Mouse (Mus musculus) neural tube, embryonic 10.5 days (tissue): ENCODE data around the gene Atrnl1.
"Not testable (repeated sequence)": the region's sequence is repeated elsewhere in the genome, so short reads cannot be mapped to it uniquely, and the experiment has no call there.

Experiments
- DNase-seq: peaks from one replicate; pipeline ENCODE4 v3.0.0-alpha.2; 2017; ENCODE audit warnings: low spot score; ENCODE audit errors: extremely low spot score

The Atrnl1 gene

DNA sequence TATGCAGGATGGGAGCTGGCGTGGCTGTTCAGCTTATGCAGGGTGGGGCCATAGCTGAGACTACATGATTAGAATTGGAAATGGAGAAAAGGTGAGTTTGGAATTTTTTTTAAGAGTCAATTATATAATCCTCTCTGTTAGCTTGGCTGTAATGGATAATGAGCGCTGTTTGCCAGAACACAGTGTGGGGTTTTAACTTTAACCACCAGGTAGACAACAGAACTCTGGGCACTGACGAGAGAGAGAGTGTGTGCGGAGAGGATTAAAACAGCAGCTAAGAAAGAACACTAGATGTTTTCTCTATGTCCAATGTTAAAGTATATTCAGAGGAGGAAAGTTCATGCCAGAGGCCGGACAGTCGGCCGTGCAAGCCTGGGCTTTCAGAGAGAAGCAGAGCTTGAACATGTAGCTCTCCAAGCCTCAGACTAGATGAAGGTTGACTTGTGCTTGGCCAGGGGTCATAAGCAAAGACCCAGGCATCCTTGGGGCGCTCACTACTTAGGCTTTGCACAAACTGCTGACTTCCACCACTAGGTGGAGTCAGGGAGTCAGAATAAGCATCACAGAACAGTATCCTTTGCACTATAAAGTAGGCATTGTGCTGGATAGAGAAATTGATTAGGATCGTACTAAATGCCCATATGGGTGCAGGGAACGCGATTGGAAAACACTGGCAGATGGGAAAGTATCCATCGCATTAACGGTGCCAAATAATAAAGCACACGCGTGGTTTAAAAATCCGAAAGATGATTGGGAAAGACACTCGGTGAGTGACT is 205.6 kb downstream of the Atrnl1 start:
- no peak for DNase-seq

DNA sequence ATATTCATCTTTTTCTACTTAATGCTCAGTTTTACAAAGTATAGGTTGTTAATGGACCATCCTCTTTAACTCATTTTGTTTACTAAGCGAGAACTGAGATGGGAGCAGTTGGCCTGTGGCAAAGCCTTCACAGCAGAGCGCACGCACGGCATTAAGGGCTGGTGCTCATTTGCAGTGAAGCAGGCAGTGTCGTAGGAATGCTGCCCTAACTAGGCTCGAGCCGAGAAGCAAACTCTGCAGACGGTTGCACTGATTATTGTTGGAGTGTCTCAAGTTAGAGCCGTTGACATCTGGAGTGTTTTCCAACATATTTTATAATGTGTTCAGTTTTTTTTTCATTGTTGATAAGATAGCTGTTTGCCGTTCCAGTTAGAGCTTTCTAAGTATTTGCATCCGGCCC is 206.9 kb downstream of the Atrnl1 start:
- DNase-seq: no peak

DNA sequence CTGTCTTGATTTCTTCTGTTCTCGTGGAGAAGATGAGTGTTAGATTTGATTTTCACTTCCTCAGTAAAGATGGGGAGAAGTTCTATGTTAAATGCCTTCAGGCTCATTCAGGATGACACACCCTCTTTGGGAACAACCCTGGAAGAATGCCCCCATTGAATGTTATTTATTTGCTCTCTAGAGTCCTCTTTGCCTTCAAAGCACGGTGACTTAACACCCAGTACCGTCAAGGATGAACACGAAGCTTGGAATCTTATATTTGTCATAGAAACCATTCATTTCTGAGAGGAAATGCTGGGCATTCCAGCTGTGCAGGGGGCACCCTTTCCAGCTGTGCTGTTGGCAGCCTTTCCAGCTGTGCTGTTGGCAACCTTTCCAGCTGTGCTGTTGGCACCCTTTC is 212.6 kb downstream of the Atrnl1 start:
- no peak for DNase-seq

DNA sequence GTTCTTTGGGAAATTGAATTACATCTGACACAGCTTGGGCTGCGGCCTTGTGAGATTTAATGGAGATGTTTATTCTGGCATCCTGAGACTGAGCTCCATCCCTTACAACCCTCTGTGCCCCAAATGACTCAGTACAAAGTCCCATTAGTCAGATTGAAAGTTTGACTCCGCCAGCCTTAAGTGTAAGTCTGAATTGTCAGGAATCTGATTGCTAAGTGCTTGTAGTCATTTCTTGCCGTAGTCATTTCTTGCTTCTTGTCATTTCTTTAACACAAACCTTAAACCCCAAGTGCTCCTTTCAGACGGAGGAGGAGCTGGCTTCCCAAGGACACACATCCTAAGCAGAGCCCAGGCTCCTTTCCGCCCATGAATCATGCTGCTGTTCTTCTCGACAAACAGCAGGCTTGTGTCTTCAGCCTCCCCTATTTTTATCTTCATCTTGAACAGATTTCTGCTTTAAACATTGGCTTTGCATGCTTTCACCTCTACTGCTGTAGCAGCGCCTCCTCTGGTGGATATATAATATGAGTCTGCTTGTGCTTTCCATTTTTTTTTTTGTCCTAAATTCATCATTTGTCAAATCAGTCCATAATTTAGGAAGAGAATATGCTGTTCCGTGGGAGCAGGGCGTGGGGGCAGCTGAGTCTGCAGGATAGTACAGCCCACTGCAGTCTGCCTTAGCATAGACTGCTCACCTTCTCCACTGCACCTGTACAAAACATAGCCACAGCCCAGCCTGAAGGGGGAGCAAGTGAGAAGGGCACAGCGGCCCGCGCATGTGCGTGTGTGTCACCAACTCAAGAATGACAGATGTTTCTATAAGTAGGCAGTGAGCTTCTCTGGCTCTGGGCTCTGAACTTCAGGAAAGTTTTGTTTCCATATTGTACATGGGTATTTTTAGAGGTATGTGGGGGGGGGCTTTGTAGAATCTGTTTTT is 214.7 kb downstream of the Atrnl1 start:
- DNase-seq: no peak

DNA sequence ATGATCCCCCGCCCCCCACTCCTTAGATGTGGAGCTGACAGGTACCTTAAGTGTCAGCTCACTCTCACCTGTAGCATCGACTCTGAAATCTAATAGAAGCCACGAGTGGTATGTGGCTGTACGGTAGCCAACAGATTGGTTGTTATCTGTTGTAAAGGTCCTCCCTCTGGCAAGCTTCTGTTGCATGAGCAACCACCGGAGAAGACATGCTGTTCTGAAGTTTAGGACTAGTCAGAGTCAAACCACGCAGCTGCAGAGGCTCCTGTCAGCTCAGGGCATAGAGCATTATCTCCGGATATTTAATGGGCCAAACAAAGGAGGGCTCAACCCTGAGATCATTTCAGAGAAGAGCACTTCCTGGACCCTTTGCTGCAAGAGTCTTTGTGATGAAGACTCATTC is 222.2 kb downstream of the Atrnl1 start:
- DNase-seq: no peak

DNA sequence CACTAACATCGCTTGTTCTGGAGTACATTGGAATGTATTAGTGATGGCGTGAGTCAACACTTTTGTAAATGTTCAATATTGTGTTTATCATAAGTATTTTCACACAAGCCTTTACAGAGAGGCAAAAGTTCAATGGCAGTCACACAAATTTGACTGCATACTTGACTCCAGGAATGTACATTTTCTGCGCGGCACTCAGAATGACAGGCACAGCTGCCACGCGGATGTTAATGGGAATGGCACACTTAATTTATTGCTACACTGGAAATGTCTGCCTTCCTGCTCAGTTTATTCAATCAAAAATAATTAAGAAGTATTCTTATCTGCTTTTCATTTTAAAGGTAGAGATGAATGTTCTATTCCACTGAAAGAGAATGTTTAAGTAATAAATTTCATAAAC is 227.0 kb downstream of the Atrnl1 start:
- DNase-seq: no peak

DNA sequence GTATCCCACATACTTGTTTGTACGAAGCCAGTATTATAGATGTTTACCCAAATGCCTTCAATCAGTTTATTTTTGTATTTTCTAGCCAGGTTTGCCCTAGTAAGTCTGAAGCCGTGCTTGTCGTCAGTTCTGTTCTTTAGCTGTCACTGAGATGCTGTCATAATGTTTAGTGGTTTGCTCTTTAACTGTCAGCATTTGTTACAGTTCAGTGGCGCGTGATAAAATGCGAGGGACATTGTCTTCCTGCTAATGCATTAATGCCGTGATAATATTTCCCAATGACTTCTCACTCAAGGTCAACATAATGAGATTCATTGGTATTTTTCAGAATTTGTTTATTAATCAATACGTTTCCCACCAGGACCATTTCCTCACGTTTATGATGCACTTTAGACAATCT is 227.7 kb downstream of the Atrnl1 start:
- no peak for DNase-seq

DNA sequence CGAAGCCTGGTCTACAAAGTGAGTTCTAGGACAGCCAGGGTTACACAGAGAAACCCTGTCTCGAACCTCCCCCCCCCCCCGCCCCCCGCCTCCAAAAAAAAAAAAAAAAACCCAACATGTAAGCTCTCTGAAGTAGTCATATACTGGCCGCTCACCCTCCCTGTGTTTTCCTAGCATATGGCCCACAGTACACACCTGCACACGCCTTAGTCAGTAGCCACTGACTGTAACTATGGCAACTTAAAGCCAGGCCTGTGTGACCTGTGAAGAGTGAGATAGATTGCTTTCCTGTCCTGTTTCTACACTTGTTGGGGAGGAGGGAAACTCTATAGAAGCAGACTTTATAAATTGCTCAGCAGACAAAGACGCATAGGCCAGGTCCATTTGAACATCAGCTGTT is 239.1 kb downstream of the Atrnl1 start:
- DNase-seq: no peak

DNA sequence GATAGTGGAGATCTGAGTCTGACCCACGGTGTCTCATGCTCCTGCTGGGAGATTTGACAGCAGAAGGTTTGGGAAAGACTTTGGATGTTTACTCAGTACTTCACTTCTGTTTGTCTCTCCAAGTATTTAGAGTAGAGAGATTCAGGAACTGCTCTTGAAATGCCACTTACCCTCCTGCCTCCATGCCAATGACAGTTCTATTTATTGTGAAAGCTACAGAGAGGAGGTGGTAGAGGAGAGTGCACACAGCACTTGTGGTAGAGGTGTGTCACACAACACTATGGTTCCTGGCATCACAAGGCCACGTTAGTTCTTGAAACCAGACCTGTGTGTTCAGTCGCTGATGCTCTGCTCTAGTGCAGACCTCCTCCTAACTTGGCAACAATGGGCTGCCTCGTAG is 257.5 kb downstream of the Atrnl1 start:
- no peak for DNase-seq

DNA sequence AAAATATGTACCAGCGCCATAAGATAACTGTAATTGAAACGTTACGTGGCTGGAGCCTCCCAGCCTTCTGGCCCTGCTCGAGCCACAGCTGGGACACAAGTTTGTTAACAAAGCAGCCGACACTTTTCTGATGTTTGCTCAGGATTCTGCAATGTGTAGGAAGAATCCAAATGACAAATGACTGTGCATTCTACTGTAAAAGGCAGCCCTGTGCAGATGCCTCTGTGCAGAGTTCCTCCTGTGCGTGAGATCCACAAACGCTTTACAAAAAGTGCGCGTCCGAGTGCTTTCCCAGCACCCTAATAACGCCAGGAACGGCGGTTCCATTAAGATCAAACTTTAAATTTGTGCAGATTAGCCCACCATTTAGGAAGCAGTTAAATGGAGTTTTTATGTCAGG is 260.0 kb downstream of the Atrnl1 start:
- no peak for DNase-seq

DNA sequence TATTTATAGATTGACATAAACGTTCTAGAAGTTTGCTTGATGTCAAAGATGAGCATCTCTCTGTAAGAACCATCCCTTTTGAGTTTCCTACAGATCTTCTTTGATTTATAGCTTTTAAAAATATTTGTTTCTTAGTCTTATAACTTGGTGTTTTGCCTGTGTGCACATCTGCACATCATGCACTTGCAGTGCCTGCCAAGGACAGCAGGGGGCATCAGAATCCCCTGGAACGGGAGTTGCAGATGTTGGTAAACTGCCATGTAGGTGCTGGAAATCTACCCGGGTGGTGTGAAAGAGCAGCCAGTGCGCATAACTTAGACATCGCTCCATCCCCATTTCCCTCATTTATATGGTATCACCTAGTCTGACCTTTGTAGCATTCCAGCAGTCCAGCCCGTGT is 265.2 kb downstream of the Atrnl1 start:
- no peak for DNase-seq

DNA sequence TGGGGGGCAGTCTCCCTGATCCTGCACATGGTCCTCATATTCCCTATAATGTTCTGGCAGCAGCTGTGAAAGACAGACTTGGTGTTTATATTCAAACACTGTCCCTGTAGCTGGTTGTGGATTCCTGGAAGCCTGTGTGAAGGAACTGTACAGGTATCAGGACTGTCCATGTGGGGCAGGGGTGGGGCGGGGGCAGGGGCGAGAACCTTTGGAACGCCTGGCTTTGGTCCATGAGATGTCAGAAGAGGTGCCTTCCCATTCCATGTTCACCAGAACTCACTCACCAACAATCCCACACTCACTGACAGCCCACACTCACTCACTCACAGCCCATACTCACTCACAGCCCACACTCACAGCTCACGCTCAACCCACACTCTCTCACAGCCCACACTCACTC is 266.5 kb downstream of the Atrnl1 start:
- DNase-seq: no peak

DNA sequence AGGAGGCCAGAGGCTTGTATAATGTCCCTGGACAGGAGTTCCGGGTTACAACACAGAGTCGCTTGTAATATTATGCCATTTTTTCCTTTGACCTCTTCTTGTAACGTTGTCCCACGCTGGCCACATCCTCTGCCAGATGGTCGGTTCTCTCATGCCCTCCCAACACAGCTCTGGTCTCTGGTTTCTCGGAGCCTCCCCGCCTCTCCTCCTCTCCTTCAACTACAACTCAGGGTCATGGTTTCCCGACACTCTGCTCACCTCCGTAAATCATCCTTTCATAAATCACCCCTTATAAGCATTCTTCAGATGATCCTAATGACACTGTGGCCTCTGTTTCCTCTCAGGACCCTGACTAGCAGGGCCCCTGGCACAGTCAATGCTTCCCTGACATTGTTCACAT is 267.7 kb downstream of the Atrnl1 start:
- no peak for DNase-seq

DNA sequence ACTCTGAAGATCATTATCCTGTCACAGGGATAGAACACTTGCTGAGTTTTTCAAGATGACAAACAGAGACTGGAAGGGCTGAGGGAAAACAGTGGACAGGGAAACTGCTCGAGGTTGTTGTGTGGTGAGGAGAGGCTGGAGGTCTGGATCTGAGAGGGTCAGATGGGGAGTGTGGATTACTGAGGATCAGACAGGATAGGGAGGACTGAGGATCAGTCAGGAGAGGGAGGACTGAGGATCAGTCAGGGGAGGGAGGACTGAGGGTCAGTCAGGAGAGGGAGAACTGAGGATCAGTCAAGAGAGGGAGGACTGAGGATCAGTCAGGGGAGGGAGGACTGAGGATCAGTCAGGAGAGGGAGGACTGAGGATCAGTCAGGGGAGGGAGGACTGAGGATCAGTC is 269.0 kb downstream of the Atrnl1 start:
- not testable (repeated sequence) for DNase-seq

DNA sequence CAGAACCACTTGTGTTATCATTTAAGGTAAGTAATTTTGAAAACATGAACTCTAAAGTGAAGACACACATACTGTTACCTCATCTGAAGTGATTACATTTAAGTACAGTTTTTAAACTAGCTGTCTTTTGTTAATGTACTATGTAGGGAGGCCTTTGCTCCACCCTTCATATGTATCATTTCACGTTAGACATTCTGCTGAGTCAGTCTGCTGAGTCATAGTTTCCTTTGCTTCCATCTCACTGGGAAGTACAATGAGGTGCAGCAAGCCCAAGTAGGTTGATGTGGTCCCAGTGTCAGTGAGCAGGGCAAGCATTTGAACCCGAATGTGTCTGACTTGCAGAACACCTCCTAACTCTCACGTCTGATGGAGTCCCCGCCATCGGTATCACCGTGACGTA is 271.1 kb downstream of the Atrnl1 start:
- DNase-seq: no peak

DNA sequence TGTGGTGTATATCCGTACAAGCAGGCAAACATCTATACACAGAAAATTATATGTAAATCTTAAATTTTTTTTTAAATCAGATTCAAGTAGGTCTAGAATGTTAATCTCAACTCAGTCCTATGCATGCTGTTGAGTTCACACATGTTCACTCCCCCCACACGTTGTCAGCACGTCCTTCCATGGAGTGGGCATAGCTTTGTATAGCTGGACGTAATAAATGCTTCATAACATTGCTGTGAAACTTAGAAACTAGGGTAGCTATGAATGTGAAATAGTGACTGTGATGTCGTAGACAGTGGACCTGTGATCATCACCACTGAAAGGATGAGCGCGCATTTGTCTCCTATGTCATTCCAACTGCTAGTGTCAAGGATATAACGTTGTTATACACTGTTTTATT is 278.0 kb downstream of the Atrnl1 start:
- DNase-seq: no peak

DNA sequence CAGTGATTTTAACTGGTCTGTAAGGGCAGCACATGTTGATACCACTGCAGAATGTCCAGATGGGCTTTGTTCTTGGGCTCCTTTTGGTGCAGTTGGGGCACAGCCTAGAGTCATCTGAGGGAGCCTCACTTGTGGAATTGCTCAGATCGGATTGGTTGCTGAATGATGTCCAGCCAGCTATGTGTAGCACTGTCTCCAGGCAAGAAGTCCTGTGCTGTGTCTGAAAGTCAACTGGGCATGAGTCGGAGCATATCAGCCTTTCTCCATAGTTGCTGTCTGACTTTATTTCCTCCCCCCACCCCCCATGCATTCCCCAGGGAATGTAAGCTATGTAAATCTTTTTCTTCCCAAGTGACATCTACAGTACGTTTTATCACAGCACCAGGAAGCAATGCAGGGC is 278.9 kb downstream of the Atrnl1 start:
- DNase-seq: no peak

DNA sequence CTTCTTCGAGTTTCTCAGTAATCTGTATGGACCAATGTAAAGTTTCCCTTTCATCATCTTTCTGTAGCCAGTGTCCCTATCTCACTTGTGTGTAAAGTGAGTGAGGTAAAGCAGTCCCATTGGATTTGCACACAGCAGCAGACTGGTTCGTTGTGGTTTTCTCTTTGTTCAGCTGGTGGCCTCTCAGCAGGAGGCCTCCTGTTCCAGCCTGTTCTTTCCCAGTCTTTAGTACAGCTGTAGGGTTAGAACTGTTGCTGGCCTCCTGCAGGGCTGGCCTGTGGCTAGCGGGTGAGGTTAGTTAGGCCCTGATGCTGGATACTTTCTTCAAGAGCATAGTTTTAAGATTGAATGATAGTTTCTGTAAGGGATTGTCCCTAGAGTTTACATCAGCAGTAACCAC is 280.1 kb downstream of the Atrnl1 start:
- DNase-seq: no peak

DNA sequence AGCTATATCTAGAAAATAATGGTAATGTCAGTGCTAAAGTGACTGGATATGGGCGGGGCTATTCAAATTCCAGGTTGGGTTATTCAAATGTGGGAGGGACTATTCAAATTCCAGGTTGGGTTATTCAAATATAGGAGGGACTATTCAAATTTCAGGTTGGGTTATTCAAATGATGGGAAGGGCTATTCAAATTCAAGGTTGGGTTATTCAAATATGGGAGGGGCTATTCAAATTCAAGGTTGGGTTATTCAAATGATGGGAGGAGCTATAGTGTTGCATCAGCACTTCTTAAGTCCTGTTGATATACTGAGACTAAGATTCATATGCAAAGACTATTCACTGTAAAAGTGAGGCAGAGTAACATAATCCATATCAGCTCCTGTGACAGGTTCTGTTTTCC is 283.4 kb downstream of the Atrnl1 start:
- no peak for DNase-seq

DNA sequence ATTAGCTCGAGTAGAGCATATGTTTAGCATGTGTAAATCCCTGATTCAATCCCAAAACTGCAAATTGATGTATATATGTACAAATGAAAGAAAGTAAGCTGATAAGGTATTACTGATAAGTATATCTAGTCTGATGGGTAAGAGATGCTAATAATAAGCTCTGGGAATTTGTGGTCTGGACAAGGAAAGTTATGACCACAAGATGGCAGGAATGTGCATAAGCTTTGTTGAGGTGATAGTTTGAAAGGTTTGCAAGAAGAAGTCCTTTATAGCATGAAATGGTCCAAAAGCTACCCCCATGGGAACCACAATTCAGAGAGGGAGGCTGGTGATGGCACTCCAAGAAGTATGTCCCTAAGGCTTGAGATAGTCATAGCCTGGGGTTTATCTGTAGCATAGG is 289.2 kb downstream of the Atrnl1 start:
- no peak for DNase-seq

DNA sequence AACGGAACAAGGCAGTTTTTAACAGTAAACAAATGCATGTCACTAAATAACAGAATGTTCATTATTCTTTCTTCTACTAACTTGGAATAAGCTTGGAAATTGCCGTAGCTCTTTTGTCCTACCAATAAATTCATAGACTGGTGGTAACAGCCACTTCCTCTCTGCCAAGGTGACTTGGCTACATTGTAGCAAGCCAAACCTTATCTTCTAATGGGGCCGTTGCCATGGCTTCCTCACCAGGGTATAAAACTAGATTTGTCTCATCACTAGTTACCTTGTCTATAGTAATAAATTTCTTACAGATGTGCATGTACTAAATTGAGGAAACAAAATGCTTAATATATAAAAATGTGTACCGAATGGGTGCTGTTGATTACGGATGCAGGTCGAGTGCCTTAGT is 298.6 kb downstream of the Atrnl1 start:
- DNase-seq: no peak

DNA sequence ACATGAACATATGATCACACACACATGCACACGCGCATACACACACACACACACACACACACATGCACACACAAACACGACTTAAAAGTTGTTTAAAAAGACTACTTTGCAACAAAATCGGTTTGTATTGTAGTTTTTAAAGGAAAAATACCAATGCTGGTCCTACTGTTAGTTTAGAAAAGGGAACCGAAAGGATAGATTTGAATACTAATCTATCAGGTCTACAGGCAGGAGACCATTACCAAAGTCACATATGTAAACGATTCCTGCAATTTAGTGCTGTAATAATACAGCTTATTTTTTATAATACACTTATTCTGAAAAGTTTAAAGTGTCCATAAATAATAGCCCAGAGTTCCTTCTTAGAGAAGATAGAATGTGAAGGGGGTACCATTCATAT is 299.8 kb downstream of the Atrnl1 start:
- no peak for DNase-seq

DNA sequence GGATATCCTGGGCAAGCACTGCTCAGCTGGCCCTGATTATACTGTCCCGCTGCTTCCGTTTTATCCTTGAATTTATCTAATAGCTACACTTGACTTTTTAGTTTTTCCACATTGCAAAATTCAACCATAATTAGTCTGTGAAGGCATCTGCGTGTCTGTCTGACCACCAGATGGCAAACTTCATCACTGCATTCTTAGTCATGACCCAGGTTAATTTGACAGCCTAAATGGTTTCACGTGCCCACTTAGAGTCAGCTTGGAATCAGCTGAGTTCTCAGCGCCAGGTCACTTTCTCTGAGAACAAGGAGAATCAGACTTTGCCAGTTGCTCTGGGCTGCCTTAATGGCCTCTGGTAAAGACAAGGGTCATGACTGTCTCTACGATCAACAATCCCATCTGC is 305.5 kb downstream of the Atrnl1 start:
- no peak for DNase-seq
